Mouse (Mus musculus) forebrain, embryonic 14.5 days (tissue): ENCODE measurements around the gene Rarg. TPM values are rescaled to one million over a fixed set of nuclear protein-coding genes. Genes with fewer than 3 reads are reported as not detected.

Source experiments
- ATAC-seq: fragments of 200-750 bp; cut with Nextera tagmentation; 2 replicates; pipeline ENCODE4 v1.8.0; 2017; ENCODE audit warnings: mild to moderate bottlenecking, moderate library complexity
- DNase-seq: peaks from one replicate; pipeline ENCODE4 v3.0.0-alpha.2; 2015; ENCODE audit warnings: low spot score
- H3K27ac ChIP-seq: fragments of 300-500 bp; sonication (generic); 2 replicates; pipeline ENCODE4 v1.5.1; 2014; ENCODE audit warnings: low read depth, mild to moderate bottlenecking, control low read depth, low read length, moderate library complexity
- H3K27me3 ChIP-seq: fragments of 300-500 bp; sonication (generic); replicated peaks from 2 replicates; pipeline ENCODE4 v1.6.1; 2014; ENCODE audit warnings: low read length, control low read depth, mixed read lengths; ENCODE audit not compliant: control insufficient read depth, insufficient read depth
- H3K36me3 ChIP-seq: fragments of 300-500 bp; sonication (generic); 2 replicates; pipeline ENCODE4 v1.6.1; 2014; ENCODE audit warnings: low read length, control low read depth; ENCODE audit not compliant: control insufficient read depth, insufficient read depth
- H3K4me1 ChIP-seq: fragments of 300-500 bp; sonication (generic); 2 replicates; pipeline ENCODE4 v1.6.1; 2014; ENCODE audit warnings: antibody characterized with exemption, low read length, control low read depth; ENCODE audit not compliant: control insufficient read depth, insufficient read depth
- H3K4me2 ChIP-seq: fragments of 300-500 bp; sonication (generic); 2 replicates; pipeline ENCODE4 v1.6.1; 2014; ENCODE audit warnings: mild to moderate bottlenecking, control low read depth, low read length
- H3K4me3 ChIP-seq: fragments of 300-500 bp; sonication (generic); 2 replicates; pipeline ENCODE4 v1.5.1; 2014; ENCODE audit warnings: low read depth, low read length, control low read depth
- H3K9ac ChIP-seq: fragments of 300-500 bp; sonication (generic); 2 replicates; pipeline ENCODE4 v1.6.1; 2014; ENCODE audit warnings: mild to moderate bottlenecking, low read length, control low read depth, moderate library complexity
- H3K9me3 ChIP-seq: fragments of 300-500 bp; sonication (generic); replicated peaks from 2 replicates; pipeline ENCODE4 v1.6.1; 2016; ENCODE audit warnings: low read length, control low read depth, mixed read lengths; ENCODE audit not compliant: control insufficient read depth
- WGBS: fragments of 180-500 bp; shearing (Covaris S2); extraction: QIAGEN DNeasy Blood & Tissue Kit; methylation state at CpG from one replicate; pipeline ENCODE4 v1.1.7; 2014; 5-methylcytosine and 5-hydroxymethylcytosine counted together
- polyA plus RNA-seq: library from polyadenylated mRNA; unstranded; fragments of >200 nt; fragmentation: Nextera tagmentation; extraction: Ambion mirVana; gene quantifications from 2 replicates; pipeline ENCODE4 v1.2.1, GENCODE M21; 2014

The Rarg gene
- polyA plus RNA-seq, 1 experiment from 2014 or later, result 4.0 TPM

DNA sequence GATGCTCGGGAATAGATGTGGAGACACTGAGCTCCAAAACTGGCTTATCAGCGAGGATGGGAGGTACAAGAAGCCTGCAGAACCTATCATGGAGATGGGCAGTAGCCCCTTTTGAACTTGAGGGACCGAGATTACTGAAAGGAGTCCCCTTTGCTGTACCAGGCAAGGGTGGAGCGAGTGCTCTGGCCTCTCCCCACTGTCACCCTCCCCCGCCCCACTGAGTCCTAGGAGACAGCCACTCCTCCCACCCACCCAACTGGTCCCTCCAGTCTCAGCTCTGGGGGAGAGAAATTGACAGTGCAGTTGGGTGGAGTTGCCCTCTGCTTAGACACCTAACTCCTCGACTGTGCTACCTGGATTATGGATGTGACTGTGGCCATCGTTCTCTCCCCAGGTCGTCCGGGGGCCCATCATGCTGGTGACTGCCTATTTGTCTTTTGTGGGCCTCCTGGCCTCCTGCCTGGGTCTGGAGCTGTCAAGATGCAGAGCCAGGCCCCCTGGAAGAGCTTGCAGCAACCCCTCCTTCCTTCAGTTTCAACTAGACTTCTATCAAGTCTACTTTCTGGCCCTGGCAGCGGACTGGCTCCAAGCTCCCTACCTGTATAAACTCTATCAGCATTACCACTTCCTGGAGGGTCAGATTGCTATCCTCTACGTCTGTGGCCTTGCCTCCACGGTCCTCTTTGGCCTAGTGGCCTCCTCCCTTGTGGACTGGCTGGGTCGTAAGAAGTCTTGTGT, 22.6 kb upstream of the Rarg start:
- H3K9me3 ChIP-seq, result no peaks in the 10 kb centered on the region
- DNase-seq (no peak), ATAC-seq (peak; percentile 11; the same call in 1 of the 2 replicates)
- peak overlapping the region; percentile 76 for H3K4me2 ChIP-seq
- peak overlapping the region; percentile 79 for H3K9ac ChIP-seq
- H3K27me3 ChIP-seq, result no peaks in the 10 kb centered on the region
- peak overlapping the region; percentile 70; the same call in 1 of the 2 replicates for H3K27ac ChIP-seq
- H3K36me3 ChIP-seq, result peaks cover 22% of the 10 kb centered on the region
- peak overlapping the region; percentile 78 for H3K4me3 ChIP-seq
- WGBS, result 33% methylated on average over 13 of the region's 13 CpGs
- peaks cover 6% of the 10 kb centered on the region for H3K4me1 ChIP-seq

DNA sequence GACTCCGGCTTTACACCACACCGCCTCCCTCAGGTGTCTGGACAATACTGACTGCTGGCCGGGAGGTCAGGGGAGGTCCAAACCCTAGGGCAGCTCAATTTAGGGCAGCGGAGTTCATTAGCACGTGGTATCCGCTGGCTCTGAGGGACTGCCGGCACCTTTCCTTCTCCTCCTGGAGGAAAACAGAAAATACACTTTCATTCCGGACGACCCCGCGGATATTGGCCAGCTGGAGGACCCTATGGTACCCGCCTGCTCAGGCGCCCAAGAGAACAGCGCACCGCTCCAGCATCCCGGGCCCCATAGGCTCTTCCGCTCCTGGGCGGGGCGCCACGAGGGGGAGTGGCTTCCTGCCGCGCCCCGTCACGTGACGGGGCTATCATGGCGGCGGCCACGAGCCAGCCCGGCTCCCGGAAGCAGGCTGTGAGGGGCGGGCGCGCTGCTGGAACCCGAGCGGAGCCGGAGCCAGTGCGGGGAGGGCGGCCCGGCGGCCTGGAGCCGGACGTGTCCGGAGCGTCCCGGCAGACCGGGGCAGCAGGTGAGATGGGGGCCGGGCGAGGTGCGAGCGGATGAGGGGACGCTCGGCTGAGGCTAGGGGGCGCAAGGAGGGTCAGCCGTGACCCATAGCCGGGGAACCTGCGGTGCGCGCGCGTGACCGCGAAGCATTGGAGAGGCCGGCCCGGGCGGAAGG, 21.9 kb upstream of the Rarg start, which contains the start of gene Mfsd5:
Mfsd5 (plus strand) TSS at position 363 of the 691 bp plus-strand sequence.
- under 1% methylated on average over 64 of the region's 65 CpGs for whole genome bisulfite sequencing
- peaks cover 6% of the 10 kb centered on the region for H3K4me1 ChIP-seq
- no peaks in the 10 kb centered on the region for H3K9me3 ChIP-seq
- H3K27ac ChIP-seq, result peak within 1 kb of the TSS; percentile 70
- DNase-seq (peak; percentile 95), ATAC-seq (peak; percentile 99)
- peak within 1 kb of the TSS; percentile 79 for H3K9ac ChIP-seq
- peaks cover 22% of the 10 kb centered on the region for H3K36me3 ChIP-seq
- peak within 1 kb of the TSS; percentile 78 for H3K4me3 ChIP-seq
- no peaks in the 10 kb centered on the region for H3K27me3 ChIP-seq
- peak within 1 kb of the TSS; percentile 76 for H3K4me2 ChIP-seq

DNA sequence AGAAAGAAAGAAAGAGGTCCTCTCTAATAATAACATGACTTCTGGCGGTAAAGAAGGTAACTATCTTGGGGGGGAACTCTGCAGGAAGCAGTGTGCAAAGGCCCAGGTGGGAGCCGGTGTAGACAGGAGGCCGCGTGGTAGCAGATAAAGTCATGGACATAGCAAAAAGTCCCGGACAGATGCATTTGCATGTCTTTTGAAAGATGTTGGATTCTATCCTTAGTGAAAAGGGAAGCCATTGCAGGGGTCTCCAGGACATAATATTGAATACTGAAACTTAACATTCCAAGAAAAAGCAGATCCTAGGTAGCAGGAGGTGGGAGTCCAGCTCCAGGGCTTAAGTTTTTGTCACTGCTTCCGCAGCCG, 21.4 kb upstream of the Rarg start:
- DNase-seq (no peak), ATAC-seq (peak; percentile 11)
- peak overlapping the region; percentile 76 for H3K4me2 ChIP-seq
- peak overlapping the region; percentile 78 for H3K4me3 ChIP-seq
- peak overlapping the region; percentile 79 for H3K9ac ChIP-seq
- peaks cover 6% of the 10 kb centered on the region for H3K4me1 ChIP-seq
- H3K27me3 ChIP-seq, result no peaks in the 10 kb centered on the region
- H3K36me3 ChIP-seq, result peaks cover 22% of the 10 kb centered on the region
- 36% methylated on average over 7 of the region's 7 CpGs for WGBS
- H3K27ac ChIP-seq, result peak overlapping the region; percentile 15; the same call in 1 of the 2 replicates
- H3K9me3 ChIP-seq, result no peaks in the 10 kb centered on the region

DNA sequence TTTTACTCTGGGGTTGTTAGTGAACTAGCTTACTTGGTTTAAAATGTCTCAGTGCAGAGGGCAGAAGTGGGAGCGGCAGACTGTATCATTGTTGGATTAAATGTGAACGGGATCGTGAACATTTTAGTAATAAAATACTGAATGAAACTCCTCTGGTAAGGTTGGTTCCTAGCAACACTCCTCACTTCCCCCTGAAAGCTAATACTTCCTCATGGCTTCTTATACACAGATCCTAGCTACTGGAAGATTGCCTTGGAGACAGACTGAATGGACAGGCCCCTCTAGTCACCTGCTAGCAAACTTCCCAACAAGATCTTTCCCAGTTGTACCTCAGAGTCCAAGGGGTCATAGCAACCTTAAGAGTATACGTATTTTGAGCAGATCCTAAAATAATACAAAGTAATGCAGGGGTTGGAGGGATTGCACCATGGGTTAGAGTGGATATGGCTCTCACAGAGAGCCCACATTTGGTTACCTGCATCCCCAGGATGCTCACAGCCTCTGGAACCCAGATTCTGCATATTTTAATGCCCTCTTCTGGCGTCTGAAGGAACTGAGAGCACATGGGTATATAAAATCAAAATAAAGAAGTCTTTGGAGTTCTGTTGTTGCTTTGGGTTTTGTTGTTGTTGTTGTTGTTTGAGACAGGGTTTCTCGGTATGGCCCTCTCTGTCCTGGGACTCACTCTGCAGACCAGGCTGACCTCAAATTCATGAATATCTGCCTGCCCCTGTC, 16.8 kb upstream of the Rarg start:
- WGBS, result 75% methylated on average over 6 of the region's 6 CpGs
- H3K27me3 ChIP-seq, result peaks cover 9% of the 10 kb centered on the region; the same call in 1 of the 2 replicates
- H3K4me1 ChIP-seq, result no peaks in the 10 kb centered on the region
- DNase-seq (no peak), ATAC-seq (no peak)
- no peak overlapping the region for H3K27ac ChIP-seq
- H3K4me3 ChIP-seq, result no peak overlapping the region
- no peaks in the 10 kb centered on the region for H3K36me3 ChIP-seq
- no peak overlapping the region for H3K4me2 ChIP-seq
- no peak overlapping the region for H3K9ac ChIP-seq
- no peaks in the 10 kb centered on the region for H3K9me3 ChIP-seq

DNA sequence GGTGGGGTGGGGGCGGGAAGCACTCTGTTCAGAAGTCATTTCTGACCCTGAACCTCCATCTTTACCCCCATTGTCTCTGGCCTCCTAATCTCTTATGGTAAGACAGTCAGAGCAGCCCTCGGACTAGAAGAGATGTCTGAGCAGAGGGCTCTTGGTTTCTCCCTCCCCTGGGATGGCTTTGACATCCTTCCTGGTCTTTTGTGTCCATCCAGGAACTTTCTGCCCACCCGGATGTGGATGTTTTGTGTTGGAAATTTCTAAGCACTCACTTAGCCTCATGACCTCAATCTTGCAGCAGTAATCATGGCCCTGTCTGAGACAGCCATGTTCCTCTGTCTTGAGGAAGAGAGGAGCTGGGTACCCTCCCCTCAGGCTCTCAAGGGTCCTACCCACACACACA, 14.1 kb upstream of the Rarg start:
- WGBS, result 15% methylated on average over 3 of the region's 3 CpGs
- no peaks in the 10 kb centered on the region for H3K9me3 ChIP-seq
- ATAC-seq (no peak), DNase-seq (no peak)
- H3K27me3 ChIP-seq, result peaks cover 9% of the 10 kb centered on the region; the same call in 1 of the 2 replicates
- H3K27ac ChIP-seq, result no peak overlapping the region
- no peak overlapping the region for H3K4me3 ChIP-seq
- no peaks in the 10 kb centered on the region for H3K36me3 ChIP-seq
- no peak overlapping the region for H3K4me2 ChIP-seq
- no peak overlapping the region for H3K9ac ChIP-seq
- H3K4me1 ChIP-seq, result no peaks in the 10 kb centered on the region

DNA sequence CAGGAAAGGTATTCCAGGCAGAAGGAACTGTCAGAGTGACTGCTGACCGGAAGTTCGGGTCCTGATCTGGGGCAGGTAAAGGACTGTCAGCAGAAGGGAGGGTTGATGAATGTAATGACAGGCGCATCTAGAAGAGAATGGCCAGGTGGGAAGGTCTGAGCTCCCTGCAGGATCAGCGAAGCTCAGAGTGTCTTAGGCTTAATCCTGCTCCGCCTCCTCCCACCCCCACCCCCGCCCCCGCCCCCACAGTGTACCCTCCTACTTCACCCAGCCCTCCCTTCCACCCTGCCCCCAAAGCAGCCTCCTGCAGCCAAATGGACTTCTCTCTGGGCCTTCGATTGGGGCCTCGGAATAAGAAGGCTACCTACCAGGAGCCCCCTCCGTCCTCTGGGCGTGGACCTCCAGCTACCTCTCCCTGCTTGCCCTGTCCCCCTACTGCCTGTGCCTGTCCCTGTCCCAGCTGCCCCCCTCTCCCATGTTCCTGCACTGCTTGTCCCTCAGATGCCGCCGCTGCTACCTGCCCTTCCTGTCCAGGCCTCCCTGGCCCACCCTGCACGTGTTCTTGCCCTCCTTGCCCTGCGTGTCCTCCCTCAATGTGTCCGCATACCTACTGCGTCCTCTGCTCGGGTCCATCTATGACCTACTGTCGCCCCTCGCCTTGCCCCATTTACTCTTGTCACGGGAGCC, 13.1 kb upstream of the Rarg start, which contains the start of gene Gm9918:
Gm9918 (plus strand) TSS at position 290 of the 687 bp plus-strand sequence.
- Histone ChIP-seq H3K9me3 (no peaks in the 10 kb centered on the region), H3K4me2 (peak within 1 kb of the TSS; percentile 25; the same call in 1 of the 2 replicates), H3K4me3 (no peak within 1 kb of the TSS), H3K27me3 (peaks cover 9% of the 10 kb centered on the region; the same call in 1 of the 2 replicates), H3K4me1 (no peaks in the 10 kb centered on the region), H3K27ac (no peak within 1 kb of the TSS), H3K36me3 (no peaks in the 10 kb centered on the region), H3K9ac (0 out of 2 replicates have a peak within 1 kb of the TSS, but pooled peaks have one; percentile 29)
- WGBS, result 5% methylated on average over 17 of the region's 21 CpGs
- DNase-seq (no peak), ATAC-seq (no peak)

DNA sequence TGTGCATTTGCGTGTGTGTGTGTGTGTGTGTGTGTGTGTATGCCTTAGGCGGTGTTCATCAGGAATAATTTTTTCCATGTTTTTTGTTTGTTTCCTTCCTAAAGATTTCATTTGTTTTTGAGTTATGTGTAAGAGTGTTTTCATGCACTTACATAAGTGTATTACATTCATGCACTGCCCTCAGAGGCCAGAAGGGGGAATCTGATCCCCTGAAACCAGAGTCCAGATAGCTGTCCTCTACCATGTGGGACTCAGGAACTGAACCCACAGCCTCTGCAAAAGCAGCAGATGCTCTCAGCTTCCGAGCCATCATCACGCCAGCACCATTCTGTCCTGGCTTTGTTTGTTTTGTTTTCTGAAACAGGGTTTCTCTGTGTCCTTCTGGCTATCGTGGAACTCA, 8.2 kb upstream of the Rarg start:
- H3K27ac ChIP-seq, result no peak overlapping the region
- no peak for ATAC-seq

DNA sequence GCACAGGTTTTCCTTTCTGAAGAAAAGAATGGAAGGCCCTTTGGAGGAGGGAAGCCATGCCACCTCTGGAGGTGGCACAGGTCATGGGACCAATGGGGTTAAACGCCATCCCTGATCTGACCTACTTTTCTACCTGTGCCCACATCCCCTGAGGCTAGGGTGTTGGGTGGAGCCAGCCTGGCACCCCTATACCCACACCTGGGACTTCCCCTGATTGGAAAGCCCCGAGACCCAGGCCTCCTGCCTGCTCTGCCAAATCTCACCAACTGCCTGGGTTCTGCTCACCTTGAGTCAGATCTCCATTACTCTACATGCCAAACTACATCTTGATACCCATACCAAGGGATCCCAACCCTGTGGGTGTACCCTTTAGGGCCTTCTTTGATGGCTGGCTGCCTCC, 5.7 kb upstream of the Rarg start:
- peaks cover 5% of the 10 kb centered on the region; the same call in 1 of the 2 replicates for H3K4me1 ChIP-seq
- H3K9me3 ChIP-seq, result no peaks in the 10 kb centered on the region
- no peak overlapping the region for H3K9ac ChIP-seq
- peaks cover 11% of the 10 kb centered on the region for H3K27me3 ChIP-seq
- no peak overlapping the region for H3K4me2 ChIP-seq
- no peak overlapping the region for H3K27ac ChIP-seq
- ATAC-seq (no peak), DNase-seq (no peak)
- H3K36me3 ChIP-seq, result no peaks in the 10 kb centered on the region
- H3K4me3 ChIP-seq, result no peak overlapping the region
- 62% methylated on average over 2 of the region's 2 CpGs for WGBS

More for the DNA sequence above, 8.2 kb upstream of the Rarg start:
- no peak for DNase-seq
- WGBS, result 89% methylated on average over 5 of the region's 5 CpGs
- Histone ChIP-seq H3K27me3 (0 out of 2 replicates have a peak, but pooled peaks cover 4% of the 10 kb centered on the region), H3K4me3 (no peak overlapping the region), H3K9ac (no peak overlapping the region), H3K4me2 (no peak overlapping the region), H3K36me3 (no peaks in the 10 kb centered on the region), H3K9me3 (no peaks in the 10 kb centered on the region), H3K4me1 (no peaks in the 10 kb centered on the region)
